Mouse (Mus musculus) ES-Bruce4 (cell line): Measurements from ENCODE around the gene Arid5b. TPM values are rescaled to one million over a fixed set of nuclear protein-coding genes. Genes with fewer than 3 reads are reported as not detected.

Experiments used
- H3K27ac ChIP-seq: 2 replicates; pipeline ENCODE4 v1.5.1; 2012; ENCODE audit warnings: low read length, inconsistent platforms; ENCODE audit not compliant: insufficient read depth
- H3K27me3 ChIP-seq: 2 replicates; pipeline ENCODE4 v1.6.1; 2012; ENCODE audit warnings: mild to moderate bottlenecking, low read length, inconsistent platforms; ENCODE audit not compliant: control insufficient read depth, poor library complexity, insufficient read depth, severe bottlenecking
- H3K36me3 ChIP-seq: 2 replicates; pipeline ENCODE4 v1.6.1; 2012; ENCODE audit warnings: inconsistent platforms, mild to moderate bottlenecking, low read length, moderate library complexity; ENCODE audit not compliant: control insufficient read depth, poor library complexity, insufficient read depth, severe bottlenecking
- H3K4me1 ChIP-seq: one replicate; pipeline ENCODE4 v1.8.1; 2011; ENCODE audit warnings: low read length; ENCODE audit not compliant: control insufficient read depth, insufficient read depth
- H3K4me3 ChIP-seq: 2 replicates; pipeline ENCODE4 v1.5.1; 2011; ENCODE audit warnings: low read depth, mild to moderate bottlenecking, low read length
- H3K9ac ChIP-seq: 2 replicates; pipeline ENCODE4 v1.6.1; 2012; ENCODE audit warnings: low read depth, mild to moderate bottlenecking, inconsistent platforms; ENCODE audit not compliant: poor library complexity, severe bottlenecking
- H3K9me3 ChIP-seq: replicated peaks from 2 replicates; pipeline ENCODE4 v1.6.1; 2012; ENCODE audit warnings: mild to moderate bottlenecking, low read length, inconsistent platforms; ENCODE audit not compliant: control insufficient read depth, poor library complexity, insufficient read depth, severe bottlenecking
- CTCF ChIP-seq: IDR thresholded peaks from one replicate; pipeline ENCODE4 v1.8.1; 2011; ENCODE audit warnings: low read depth, low read length
- EP300 ChIP-seq: IDR thresholded peaks from 2 replicates; pipeline ENCODE4 v1.6.1; 2011; ENCODE audit warnings: low read depth, low read length; ENCODE audit not compliant: insufficient read depth
- POLR2A ChIP-seq: IDR thresholded peaks from one replicate; pipeline ENCODE4 v1.8.1; 2011; ENCODE audit warnings: low read length; ENCODE audit not compliant: insufficient read depth
- polyA plus RNA-seq: library from polyadenylated mRNA; stranded (reverse); fragments of >200 nt; gene quantifications from 2 replicates; pipeline ENCODE4 v1.2.4, GENCODE M21; 2011; ENCODE audit warnings: low read depth; ENCODE audit not compliant: missing spikeins, insufficient read depth, insufficient read length

Arid5b gene
- polyA plus RNA-seq, 1 experiment, result 48.3 TPM

DNA sequence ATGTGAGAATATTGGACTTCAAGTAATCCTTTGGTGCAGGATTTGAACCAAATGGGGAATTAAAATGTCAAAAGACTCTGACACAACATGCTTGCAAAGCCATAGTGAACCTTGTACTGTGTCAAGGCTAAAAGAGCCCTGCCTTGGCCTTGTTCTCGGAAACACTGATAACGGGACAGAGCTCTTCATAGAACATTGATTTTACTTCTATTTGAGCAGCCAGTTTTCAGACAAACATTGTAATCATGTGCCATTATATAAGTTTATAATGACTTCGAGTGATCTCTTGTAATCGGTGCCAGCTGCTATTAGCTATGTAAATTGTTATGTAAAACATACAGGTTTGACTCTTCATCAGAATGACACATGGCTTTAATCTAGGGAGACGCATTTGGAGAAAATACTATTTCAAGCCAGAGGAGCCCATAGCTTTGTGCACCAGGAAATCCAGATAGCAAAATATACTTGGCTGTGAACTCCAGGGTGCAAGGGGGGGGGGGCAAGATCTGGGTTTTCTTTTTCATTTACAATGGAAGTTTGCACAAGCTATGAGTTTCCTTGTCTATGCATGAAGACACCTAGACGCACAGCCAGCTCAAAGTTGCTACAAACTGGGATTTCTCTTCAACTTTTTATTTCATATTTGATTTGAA is 150.8 kb downstream of the Arid5b start:
- H3K4me1 ChIP-seq, result peaks cover 5% of the 10 kb centered on the region
- H3K9me3 ChIP-seq, result no peaks in the 10 kb centered on the region
- H3K36me3 ChIP-seq, result peaks cover 95% of the 10 kb centered on the region
- no peak for TF ChIP-seq CTCF
- TF ChIP-seq EP300, result no peak
- TF ChIP-seq POLR2A, result no peak
- H3K27ac ChIP-seq, result no peak overlapping the region
- H3K27me3 ChIP-seq, result no peaks in the 10 kb centered on the region
- no peak overlapping the region for H3K4me3 ChIP-seq
- H3K9ac ChIP-seq, result no peak overlapping the region

DNA sequence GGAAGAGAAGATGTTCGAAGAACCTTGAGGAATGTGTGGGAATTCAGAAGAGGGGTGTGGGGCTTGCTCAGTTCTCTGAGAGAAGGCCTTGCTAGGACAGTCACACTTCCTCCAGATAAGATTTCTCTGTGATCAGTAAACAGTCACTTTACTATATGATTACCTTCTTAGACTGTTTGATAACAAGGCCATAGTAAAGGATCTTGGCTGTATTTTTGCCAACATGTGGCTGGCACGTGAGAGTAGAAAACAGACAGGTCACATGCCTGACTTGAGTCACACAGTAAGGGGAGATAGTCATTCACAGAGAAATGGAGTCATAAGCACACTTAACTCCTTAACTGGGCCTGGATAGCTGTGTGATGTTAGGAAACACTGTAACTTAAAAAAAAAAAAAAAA is 151.4 kb downstream of the Arid5b start:
- TF ChIP-seq CTCF, result no peak
- TF ChIP-seq POLR2A, result no peak
- no peak for TF ChIP-seq EP300
- no peaks in the 10 kb centered on the region for H3K27me3 ChIP-seq
- peaks cover 3% of the 10 kb centered on the region for H3K4me1 ChIP-seq
- no peak overlapping the region for H3K27ac ChIP-seq
- no peak overlapping the region for H3K9ac ChIP-seq
- no peaks in the 10 kb centered on the region for H3K9me3 ChIP-seq
- peaks cover 92% of the 10 kb centered on the region for H3K36me3 ChIP-seq
- no peak overlapping the region for H3K4me3 ChIP-seq

DNA sequence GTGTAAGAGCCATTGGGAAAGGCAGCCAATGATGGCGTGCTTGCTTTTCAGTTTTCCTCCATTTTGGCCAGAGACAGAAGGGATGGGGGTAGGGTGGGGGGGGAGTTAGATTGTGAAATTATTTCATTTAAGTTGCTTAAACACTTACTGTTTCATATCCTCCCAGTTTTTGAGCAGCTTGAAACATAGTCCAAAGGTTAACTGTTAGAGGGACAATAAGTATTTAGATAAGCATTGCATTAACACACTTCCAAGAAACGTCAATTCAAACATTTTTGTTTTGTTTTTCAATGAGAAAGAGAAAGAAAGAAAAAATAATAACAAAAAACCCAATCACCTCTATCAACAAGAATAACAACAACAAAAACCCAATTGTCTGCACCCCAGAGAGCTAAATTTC is 152.0 kb downstream of the Arid5b start:
- H3K9me3 ChIP-seq, result no peaks in the 10 kb centered on the region
- peaks cover 93% of the 10 kb centered on the region for H3K36me3 ChIP-seq
- peaks cover 3% of the 10 kb centered on the region for H3K4me1 ChIP-seq
- H3K27me3 ChIP-seq, result no peaks in the 10 kb centered on the region
- no peak overlapping the region for H3K4me3 ChIP-seq
- no peak overlapping the region for H3K27ac ChIP-seq
- TF ChIP-seq EP300 (no peak), CTCF (no peak), POLR2A (no peak)
- H3K9ac ChIP-seq, result no peak overlapping the region

DNA sequence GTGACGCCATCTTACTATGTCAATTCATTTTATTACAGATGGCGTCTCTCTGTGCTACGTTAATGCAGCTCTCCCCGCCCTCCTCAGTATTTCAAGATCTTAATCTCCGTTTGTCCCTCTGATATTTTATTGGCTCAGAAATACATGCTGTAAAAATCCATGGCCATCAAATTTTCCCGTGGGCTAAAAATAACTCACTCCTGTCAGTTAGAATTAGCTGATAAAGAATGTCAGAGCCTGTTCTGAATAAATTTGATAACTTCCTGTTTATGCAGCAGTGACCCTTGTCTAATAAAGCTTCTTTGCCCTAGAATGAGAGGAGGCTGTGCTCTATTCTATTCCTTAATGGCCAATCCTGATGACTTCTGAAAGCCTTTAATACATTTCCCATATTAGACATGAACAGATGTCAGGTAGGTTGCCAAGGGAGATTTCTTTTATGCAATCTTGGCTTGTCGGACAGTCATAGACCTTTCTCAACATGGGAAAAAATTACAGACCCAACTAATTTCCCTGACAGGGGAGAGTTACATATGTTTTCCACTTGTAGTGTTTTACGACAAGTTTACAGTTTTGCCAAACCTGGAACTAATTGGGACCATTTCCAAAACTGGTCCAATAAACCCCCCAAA is 152.5 kb downstream of the Arid5b start:
- no peak overlapping the region for H3K27ac ChIP-seq
- TF ChIP-seq EP300 (no peak), CTCF (no peak), POLR2A (no peak)
- no peak overlapping the region for H3K4me3 ChIP-seq
- no peaks in the 10 kb centered on the region for H3K9me3 ChIP-seq
- H3K27me3 ChIP-seq, result no peaks in the 10 kb centered on the region
- no peak overlapping the region for H3K9ac ChIP-seq
- H3K36me3 ChIP-seq, result peaks cover 92% of the 10 kb centered on the region
- peaks cover 1% of the 10 kb centered on the region for H3K4me1 ChIP-seq

DNA sequence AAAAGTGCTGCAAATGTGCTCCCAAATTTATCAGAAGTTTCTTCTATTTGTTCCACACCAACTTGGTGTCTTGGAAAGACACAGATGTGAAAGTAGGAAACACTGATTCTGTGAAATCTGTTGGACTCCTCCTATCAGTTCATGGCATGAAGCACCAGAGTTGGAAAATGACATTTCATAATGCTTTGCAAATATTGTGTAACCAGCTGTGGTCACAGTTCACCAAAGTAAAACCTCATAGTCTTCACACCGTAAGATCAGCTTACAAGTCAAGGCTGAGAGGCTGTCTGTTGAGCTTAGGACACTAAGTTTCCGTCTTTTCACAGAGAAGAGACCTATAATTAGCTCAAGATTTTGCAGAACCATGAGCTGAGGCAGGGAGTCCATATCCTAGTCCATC is 153.6 kb downstream of the Arid5b start:
- no peak overlapping the region for H3K9ac ChIP-seq
- TF ChIP-seq CTCF (no peak), EP300 (no peak), POLR2A (no peak)
- H3K27me3 ChIP-seq, result no peaks in the 10 kb centered on the region
- peaks cover 83% of the 10 kb centered on the region for H3K36me3 ChIP-seq
- H3K4me3 ChIP-seq, result no peak overlapping the region
- peaks cover under 1% of the 10 kb centered on the region for H3K4me1 ChIP-seq
- H3K9me3 ChIP-seq, result no peaks in the 10 kb centered on the region
- H3K27ac ChIP-seq, result no peak overlapping the region

DNA sequence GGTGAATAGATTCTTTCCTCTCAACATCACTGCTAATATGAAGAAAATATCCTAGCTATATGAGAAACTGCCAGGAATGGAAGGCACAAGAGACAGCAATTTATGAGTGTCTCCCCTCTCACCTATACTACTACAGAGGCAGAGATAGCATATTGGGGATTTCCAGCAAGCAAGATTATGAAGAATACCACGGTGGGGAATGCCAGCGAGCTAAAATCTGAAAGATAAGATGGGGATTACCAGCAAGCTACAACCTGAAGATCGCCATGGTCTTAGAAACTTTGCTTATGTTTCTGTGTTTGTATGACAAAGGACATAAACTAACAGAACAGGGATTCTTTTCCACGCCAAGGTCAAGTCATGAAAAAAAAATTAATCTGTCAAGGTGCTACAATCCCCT is 155.1 kb downstream of the Arid5b start:
- H3K36me3 ChIP-seq, result peaks cover 79% of the 10 kb centered on the region
- H3K9me3 ChIP-seq, result no peaks in the 10 kb centered on the region
- no peak overlapping the region for H3K4me3 ChIP-seq
- no peak overlapping the region for H3K27ac ChIP-seq
- TF ChIP-seq CTCF, result no peak
- TF ChIP-seq POLR2A, result no peak
- TF ChIP-seq EP300, result no peak
- no peaks in the 10 kb centered on the region for H3K27me3 ChIP-seq
- H3K4me1 ChIP-seq, result no peaks in the 10 kb centered on the region
- no peak overlapping the region for H3K9ac ChIP-seq
